Mouse (Mus musculus): ENCODE measurements around the gene Srprb. TPM values are rescaled to one million over a fixed set of nuclear protein-coding genes. Genes with fewer than 3 reads are reported as not detected.
A peak's percentile ranks its signal among the peaks of the same experiment; 100 is the strongest.

Gene Srprb
- polyA plus RNA-seq, 1 experiment: 21.2 TPM

- no peak for DNase-seq (ENCODE audit: low read depth in 1 of 2, low spot score in 2 of 2)
- Histone ChIP-seq H3K36me3 (ENCODE audit: control insufficient read depth, insufficient read depth, low read length) (no peaks in the 10 kb centered on the region), H3K27ac (ENCODE audit: insufficient read depth, low read length) (no peak overlapping the region), H3K4me3 (ENCODE audit: extremely low read depth, insufficient read depth, insufficient read length) (no peak overlapping the region), H3K4me1 (ENCODE audit: control insufficient read depth, insufficient read depth, insufficient read length) (no peaks in the 10 kb centered on the region), H3K27me3 (ENCODE audit: control insufficient read depth, insufficient read depth, low read length) (no peaks in the 10 kb centered on the region; the same call in 1 of the 2 replicates)
- 76% methylated on average over 6 of the region's 6 CpGs for WGBS
- TF ChIP-seq CTCF (IDR thresholded peaks at IDR 0.05; ENCODE audit: extremely low read depth, insufficient read depth, insufficient read length, insufficient replicate concordance) (no peak), POLR2A (IDR thresholded peaks at IDR 0.05; ENCODE audit: low read depth, low read length) (no peak)
These were observed 7.0 kb upstream of the Srprb start for GRCm38 (mm10) chr9:103208802-103209423.

- peak; percentile 68 to 77 for DNase-seq (ENCODE audit: low read depth in 1 of 2, low spot score in 2 of 2)
- no peak for TF ChIP-seq POLR2A (IDR thresholded peaks at IDR 0.05; ENCODE audit: low read depth, low read length)
- peak; percentile 83 for TF ChIP-seq CTCF (IDR thresholded peaks at IDR 0.05; ENCODE audit: extremely low read depth, insufficient read depth, insufficient read length, insufficient replicate concordance)
- Histone ChIP-seq H3K36me3 (ENCODE audit: control insufficient read depth, insufficient read depth, low read length) (no peaks in the 10 kb centered on the region), H3K4me1 (ENCODE audit: control insufficient read depth, insufficient read depth, insufficient read length) (no peaks in the 10 kb centered on the region), H3K27me3 (ENCODE audit: control insufficient read depth, insufficient read depth, low read length) (no peaks in the 10 kb centered on the region; the same call in 1 of the 2 replicates), H3K27ac (ENCODE audit: insufficient read depth, low read length) (no peak overlapping the region), H3K4me3 (ENCODE audit: extremely low read depth, insufficient read depth, insufficient read length) (no peak overlapping the region; the same call in 1 of the 2 replicates)
- WGBS: 10% methylated on average over 16 of the region's 16 CpGs
These were observed 5.9 kb upstream of the Srprb start for GRCm38 (mm10) chr9:103207846-103208245.

- TF ChIP-seq CTCF (IDR thresholded peaks at IDR 0.05; ENCODE audit: extremely low read depth, insufficient read depth, insufficient read length, insufficient replicate concordance) (no peak), POLR2A (IDR thresholded peaks at IDR 0.05; ENCODE audit: low read depth, low read length) (no peak)
- Histone ChIP-seq H3K4me1 (ENCODE audit: control insufficient read depth, insufficient read depth, insufficient read length) (no peaks in the 10 kb centered on the region), H3K36me3 (ENCODE audit: control insufficient read depth, insufficient read depth, low read length) (no peaks in the 10 kb centered on the region), H3K27me3 (ENCODE audit: control insufficient read depth, insufficient read depth, low read length) (no peaks in the 10 kb centered on the region; the same call in 1 of the 2 replicates), H3K27ac (ENCODE audit: insufficient read depth, low read length) (no peak overlapping the region), H3K4me3 (ENCODE audit: extremely low read depth, insufficient read depth, insufficient read length) (no peak overlapping the region)
- DNase-seq (ENCODE audit: low read depth in 1 of 2, low spot score in 2 of 2): no peak
- WGBS: 87% methylated on average over 5 of the region's 5 CpGs
These were observed 3.8 kb upstream of the Srprb start for GRCm38 (mm10) chr9:103205786-103206185.

- no peak for TF ChIP-seq CTCF (IDR thresholded peaks at IDR 0.05; ENCODE audit: extremely low read depth, insufficient read depth, insufficient read length, insufficient replicate concordance)
- TF ChIP-seq POLR2A (IDR thresholded peaks at IDR 0.05; ENCODE audit: low read depth, low read length): no peak
- no peak for DNase-seq (ENCODE audit: low read depth in 1 of 2, low spot score in 2 of 2)
- no peaks in the 10 kb centered on the region for H3K27me3 ChIP-seq (ENCODE audit: control insufficient read depth, insufficient read depth, low read length)
- no peaks in the 10 kb centered on the region for H3K4me1 ChIP-seq (ENCODE audit: control insufficient read depth, insufficient read depth, insufficient read length)
- peaks cover 17% of the 10 kb centered on the region for H3K36me3 ChIP-seq (ENCODE audit: control insufficient read depth, insufficient read depth, low read length)
- H3K27ac ChIP-seq (ENCODE audit: insufficient read depth, low read length): no peak overlapping the region
- WGBS: 93% methylated on average over 4 of the region's 4 CpGs
- H3K4me3 ChIP-seq (ENCODE audit: extremely low read depth, insufficient read depth, insufficient read length): no peak overlapping the region
These were observed 13.5 kb downstream of the Srprb start for GRCm38 (mm10) chr9:103188416-103188815.

- DNase-seq (ENCODE audit: low read depth in 1 of 2, low spot score in 2 of 2): no peak
- 79% methylated on average over 9 of the region's 9 CpGs for WGBS
- no peaks in the 10 kb centered on the region for H3K4me1 ChIP-seq (ENCODE audit: control insufficient read depth, insufficient read depth, insufficient read length)
- TF ChIP-seq CTCF (IDR thresholded peaks at IDR 0.05; ENCODE audit: extremely low read depth, insufficient read depth, insufficient read length, insufficient replicate concordance) (no peak), POLR2A (IDR thresholded peaks at IDR 0.05; ENCODE audit: low read depth, low read length) (no peak)
- H3K27me3 ChIP-seq (ENCODE audit: control insufficient read depth, insufficient read depth, low read length): no peaks in the 10 kb centered on the region
- no peak overlapping the region for H3K4me3 ChIP-seq (ENCODE audit: extremely low read depth, insufficient read depth, insufficient read length)
- peaks cover 12% of the 10 kb centered on the region for H3K36me3 ChIP-seq (ENCODE audit: control insufficient read depth, insufficient read depth, low read length)
- no peak overlapping the region for H3K27ac ChIP-seq (ENCODE audit: insufficient read depth, low read length)
These were observed 15.2 kb downstream of the Srprb start for GRCm38 (mm10) chr9:103186747-103187146.

- TF ChIP-seq POLR2A (IDR thresholded peaks at IDR 0.05; ENCODE audit: low read depth, low read length): no peak
- no peak for TF ChIP-seq CTCF (IDR thresholded peaks at IDR 0.05; ENCODE audit: extremely low read depth, insufficient read depth, insufficient read length, insufficient replicate concordance)
- DNase-seq (ENCODE audit: low read depth in 1 of 2, low spot score in 2 of 2): no peak
- H3K36me3 ChIP-seq (ENCODE audit: control insufficient read depth, insufficient read depth, low read length): peaks cover 11% of the 10 kb centered on the region
- H3K4me3 ChIP-seq (ENCODE audit: extremely low read depth, insufficient read depth, insufficient read length): no peak overlapping the region
- H3K4me1 ChIP-seq (ENCODE audit: control insufficient read depth, insufficient read depth, insufficient read length): no peaks in the 10 kb centered on the region; the same call in 1 of the 2 replicates
- no peaks in the 10 kb centered on the region for H3K27me3 ChIP-seq (ENCODE audit: control insufficient read depth, insufficient read depth, low read length)
- H3K27ac ChIP-seq (ENCODE audit: insufficient read depth, low read length): no peak overlapping the region
- WGBS: 89% methylated on average over 8 of the region's 8 CpGs
These were observed 16.0 kb downstream of the Srprb start for GRCm38 (mm10) chr9:103185946-103186345.

- TF ChIP-seq POLR2A (IDR thresholded peaks at IDR 0.05; ENCODE audit: low read depth, low read length) (no peak), CTCF (IDR thresholded peaks at IDR 0.05; ENCODE audit: extremely low read depth, insufficient read depth, insufficient read length, insufficient replicate concordance) (no peak)
- Histone ChIP-seq H3K36me3 (ENCODE audit: control insufficient read depth, insufficient read depth, low read length) (peaks cover 2% of the 10 kb centered on the region; the same call in 1 of the 2 replicates), H3K4me3 (ENCODE audit: extremely low read depth, insufficient read depth, insufficient read length) (no peak overlapping the region), H3K27ac (ENCODE audit: insufficient read depth, low read length) (no peak overlapping the region), H3K27me3 (ENCODE audit: control insufficient read depth, insufficient read depth, low read length) (no peaks in the 10 kb centered on the region), H3K4me1 (ENCODE audit: control insufficient read depth, insufficient read depth, insufficient read length) (no peaks in the 10 kb centered on the region; the same call in 1 of the 2 replicates)
- DNase-seq (ENCODE audit: low read depth in 1 of 2, low spot score in 2 of 2): no peak
- WGBS: 80% methylated on average over 4 of the region's 4 CpGs
These were observed 17.1 kb downstream of the Srprb start for GRCm38 (mm10) chr9:103184855-103185254.

All from spleen, adult 2 months (tissue).